Mouse (Mus musculus): ENCODE data around the gene Map1a.

GRCm38 (mm10) chr2:121300036-121300435 is 10.6 kb downstream of the Map1a start:
- TF ChIP-seq USF1 (IDR thresholded peaks at IDR 0.05; ENCODE audit: low read depth) = no peak
- no peak for TF ChIP-seq CTCF (IDR thresholded peaks at IDR 0.05; ENCODE audit: control insufficient read depth, insufficient read depth, insufficient read length)
- TF ChIP-seq MYOD1 (IDR thresholded peaks at IDR 0.05; ENCODE audit: control insufficient read depth, insufficient read length, low read depth) = no peak

Data from C2C12 (cell line).